Mouse (Mus musculus) MEL (cell line): ENCODE data around the gene Btbd18. TPM values are rescaled to one million over a fixed set of nuclear protein-coding genes. Genes with fewer than 3 reads are reported as not detected.

ENCODE experiments used
- DNase-seq: peaks from one replicate; pipeline ENCODE4 v3.0.0; 2011; ENCODE audit warnings: low read depth, low spot score
- H3K27ac ChIP-seq: 2 replicates; pipeline ENCODE4 v1.5.1; 2012; ENCODE audit warnings: low read depth, mild to moderate bottlenecking, control low read depth, low read length, moderate library complexity; ENCODE audit not compliant: control insufficient read depth
- H3K27me3 ChIP-seq, 2 experiments: fragments of 150-350 bp in 1 of 2; sonication (generic) in 1 of 2; 2 replicates each; pipeline ENCODE4 v1.6.1; 2012; ENCODE audit warnings: low read length in 2 of 2, mild to moderate bottlenecking in 2 of 2, improper control_type of control experiment in 1 of 2, moderate library complexity in 1 of 2; ENCODE audit not compliant: insufficient read depth in 2 of 2, control insufficient read depth in 1 of 2
- H3K36me3 ChIP-seq, 2 experiments: 2 replicates each; pipeline ENCODE4 v1.6.1; 2012 to 2014; ENCODE audit warnings: low read length in 2 of 2, improper control_type of control experiment in 1 of 2, inconsistent platforms in 1 of 2, mild to moderate bottlenecking in 1 of 2; ENCODE audit not compliant: insufficient read depth in 2 of 2, control insufficient read depth in 1 of 2
- H3K4me1 ChIP-seq, 2 experiments: fragments of 150-350 bp in 1 of 2; sonication (generic) in 1 of 2; 2 replicates each; pipeline ENCODE4 v1.6.1; 2012; ENCODE audit warnings: low read length in 2 of 2, improper control_type of control experiment in 1 of 2, mild to moderate bottlenecking in 1 of 2; ENCODE audit not compliant: insufficient read depth in 2 of 2, control insufficient read depth in 1 of 2
- H3K4me3 ChIP-seq, 2 experiments: fragments of 150-350 bp in 1 of 2; sonication (generic) in 1 of 2; 2 replicates each; pipeline ENCODE4 v1.5.1; 2012; ENCODE audit warnings: low read depth in 2 of 2, low read length in 2 of 2, mild to moderate bottlenecking in 2 of 2, moderate library complexity in 2 of 2, control low read depth in 1 of 2, improper control_type of control experiment in 1 of 2; ENCODE audit not compliant: control insufficient read depth in 1 of 2, insufficient read depth in 1 of 2
- H3K79me2 ChIP-seq: 2 replicates; pipeline ENCODE4 v1.6.1; 2012; ENCODE audit warnings: mild to moderate bottlenecking, low read length, moderate library complexity; ENCODE audit not compliant: control insufficient read depth, poor library complexity, insufficient read depth
- H3K9ac ChIP-seq: 2 replicates; pipeline ENCODE4 v1.6.1; 2012; ENCODE audit warnings: low read depth, mild to moderate bottlenecking, control low read depth, low read length, moderate library complexity; ENCODE audit not compliant: control insufficient read depth, poor library complexity, severe bottlenecking
- H3K9me3 ChIP-seq: fragments of 150-350 bp; sonication (generic); replicated peaks from 2 replicates; pipeline ENCODE4 v1.6.1; 2012; ENCODE audit warnings: mild to moderate bottlenecking, low read length, improper control_type of control experiment, moderate library complexity; ENCODE audit not compliant: insufficient read depth
- CHD2 ChIP-seq: IDR thresholded peaks from 2 replicates; pipeline ENCODE4 v1.6.1; 2011; ENCODE audit warnings: low read length, improper control_type of control experiment
- E2F4 ChIP-seq: IDR thresholded peaks from 2 replicates; pipeline ENCODE4 v1.6.1; 2011; ENCODE audit warnings: low read depth, low read length, improper control_type of control experiment, borderline replicate concordance
- ELF1 ChIP-seq: IDR thresholded peaks from 2 replicates; pipeline ENCODE4 v1.6.1; 2014; ENCODE audit warnings: low read depth, mild to moderate bottlenecking, inconsistent platforms, low read length, improper control_type of control experiment, moderate library complexity
- EP300 ChIP-seq, 2 experiments: IDR thresholded peaks; 2 replicates each; pipeline ENCODE4 v1.6.1; 2011; ENCODE audit warnings: improper control_type of control experiment in 2 of 2, low read length in 2 of 2, low read depth in 1 of 2, mild to moderate bottlenecking in 1 of 2
- ETS1 ChIP-seq: IDR thresholded peaks from 2 replicates; pipeline ENCODE4 v1.6.1; 2012; ENCODE audit warnings: low read depth, mild to moderate bottlenecking, inconsistent platforms, low read length, improper control_type of control experiment, moderate library complexity
- GATA1 ChIP-seq: IDR thresholded peaks from 2 replicates; pipeline ENCODE4 v1.6.1; 2011; ENCODE audit warnings: low read depth, low read length, improper control_type of control experiment
- MEF2A ChIP-seq: IDR thresholded peaks from 2 replicates; pipeline ENCODE4 v1.6.1; 2014; ENCODE audit warnings: low read depth, mild to moderate bottlenecking, inconsistent platforms, low read length, improper control_type of control experiment; ENCODE audit not compliant: poor library complexity, insufficient replicate concordance, severe bottlenecking; ENCODE audit errors: extremely low read depth
- MXI1 ChIP-seq: IDR thresholded peaks from 2 replicates; pipeline ENCODE4 v1.6.1; 2011; ENCODE audit warnings: mild to moderate bottlenecking, low read depth, low read length, improper control_type of control experiment
- NELFE ChIP-seq: IDR thresholded peaks from 2 replicates; pipeline ENCODE4 v1.6.1; 2011; ENCODE audit warnings: low read depth, low read length, improper control_type of control experiment
- POLR2A ChIP-seq, 2 experiments: IDR thresholded peaks; 2 replicates each; pipeline ENCODE4 v1.6.1; 2011 to 2012; ENCODE audit warnings: low read length in 2 of 2, mild to moderate bottlenecking in 2 of 2, control low read depth in 1 of 2, improper control_type of control experiment in 1 of 2, low read depth in 1 of 2, moderate library complexity in 1 of 2; ENCODE audit not compliant: control insufficient read depth in 1 of 2, insufficient read depth in 1 of 2, poor library complexity in 1 of 2
- POLR2AphosphoS2 ChIP-seq: IDR thresholded peaks from 2 replicates; pipeline ENCODE4 v1.6.1; 2011; ENCODE audit warnings: low read length, improper control_type of control experiment
- POLR2AphosphoS5 ChIP-seq: IDR thresholded peaks from 2 replicates; pipeline ENCODE4 v1.6.1; 2012; ENCODE audit warnings: low read depth, borderline replicate concordance, mild to moderate bottlenecking, inconsistent platforms, low read length, moderate library complexity, mixed read lengths
- RAD21 ChIP-seq: IDR thresholded peaks from 2 replicates; pipeline ENCODE4 v1.6.1; 2011; ENCODE audit warnings: mild to moderate bottlenecking, low read depth, low read length, improper control_type of control experiment
- RCOR1 ChIP-seq: IDR thresholded peaks from 2 replicates; pipeline ENCODE4 v1.6.1; 2012; ENCODE audit warnings: low read depth, mild to moderate bottlenecking, inconsistent platforms, low read length, improper control_type of control experiment
- SIN3A ChIP-seq: IDR thresholded peaks from 2 replicates; pipeline ENCODE4 v1.6.1; 2012; ENCODE audit warnings: low read length, improper control_type of control experiment, inconsistent platforms
- SMC3 ChIP-seq: IDR thresholded peaks from 2 replicates; pipeline ENCODE4 v1.6.1; 2011; ENCODE audit warnings: low read depth, low read length, improper control_type of control experiment
- TAL1 ChIP-seq: IDR thresholded peaks from 2 replicates; pipeline ENCODE4 v1.6.1; 2012; ENCODE audit warnings: mild to moderate bottlenecking, inconsistent platforms, low read length, moderate library complexity, mixed read lengths
- TCF12 ChIP-seq: IDR thresholded peaks from 2 replicates; pipeline ENCODE4 v1.6.1; 2014; ENCODE audit warnings: low read depth, mild to moderate bottlenecking, inconsistent platforms, low read length, improper control_type of control experiment, moderate library complexity
- USF1 ChIP-seq: IDR thresholded peaks from 2 replicates; pipeline ENCODE4 v1.6.1; 2014; ENCODE audit warnings: low read depth, mild to moderate bottlenecking, inconsistent platforms, low read length, improper control_type of control experiment, moderate library complexity
- ZMIZ1 ChIP-seq: IDR thresholded peaks from 2 replicates; pipeline ENCODE4 v1.6.1; 2012; ENCODE audit warnings: low read depth, mild to moderate bottlenecking, inconsistent platforms, low read length, improper control_type of control experiment, moderate library complexity
- ZNF384 ChIP-seq: IDR thresholded peaks from 2 replicates; pipeline ENCODE4 v1.6.1; 2012; ENCODE audit warnings: low read depth, mild to moderate bottlenecking, inconsistent platforms, low read length, improper control_type of control experiment
- polyA plus RNA-seq, 2 experiments: library from polyadenylated mRNA; stranded (reverse) in 1 of 2; unstranded in 1 of 2; fragments of >175 nt in 1 of 2; fragments of >200 nt in 1 of 2; gene quantifications; 2 replicates each; pipeline versions ENCODE4 v1.2.1 to v1.2.4; 2012; ENCODE audit warnings: low replicate concordance in 2 of 2, low read depth in 1 of 2; ENCODE audit not compliant: insufficient read length in 2 of 2, insufficient read depth in 1 of 2, missing spikeins in 1 of 2
- total RNA-seq: library from RNA; depleted of rRNA; stranded (reverse); fragments of 300-350 nt; gene quantifications from 2 replicates; pipeline ENCODE4 v1.2.3, GENCODE M21; 2012

The Btbd18 gene
- total and polyA plus RNA-seq, 3 experiments: 0.04 to 0.07 TPM; not detected in 1

DNA sequence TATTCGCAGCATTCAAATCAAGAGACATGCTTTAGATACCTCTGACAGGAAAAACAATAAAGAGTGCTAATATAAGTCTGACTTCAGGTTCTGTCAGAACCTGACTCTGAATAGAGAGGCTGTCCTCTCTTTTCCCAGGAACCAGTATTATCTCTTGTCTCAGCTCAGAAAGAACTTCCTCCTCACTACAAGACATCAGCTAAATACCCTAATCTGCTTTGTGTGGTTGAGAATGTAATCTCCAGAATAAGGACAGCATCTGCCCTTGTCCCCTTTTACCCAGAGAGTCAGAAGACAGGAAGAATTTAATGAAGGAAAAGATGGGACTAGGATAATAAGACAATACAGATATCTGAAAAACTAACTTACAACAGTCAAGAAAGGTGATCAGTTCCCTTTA is 44.6 kb downstream of the Btbd18 start:
- Histone ChIP-seq H3K36me3 (peaks cover 2 to 42% of the 10 kb centered on the region in 2 experiments; a peak in 3 of 4 replicates), H3K4me1 (peaks cover 13 to 19% of the 10 kb centered on the region in 2 experiments), H3K9me3 (no peaks in the 10 kb centered on the region), H3K27me3 (no peaks in the 10 kb centered on the region), H3K79me2 (peaks cover 23% of the 10 kb centered on the region), H3K27ac (peak overlapping the region; percentile 51; the same call in 1 of the 2 replicates), H3K9ac (no peak overlapping the region), H3K4me3 (no peak overlapping the region)
- TF ChIP-seq EP300 (IDR thresholded peaks at IDR 0.05; ENCODE audit: low read depth in 1 of 2, low read length in 2 of 2): peak; percentile 85 to 88
- no peak for TF ChIP-seq ZMIZ1
- peak; percentile 79 for TF ChIP-seq SIN3A
- no peak for TF ChIP-seq POLR2A (IDR thresholded peaks at IDR 0.05; ENCODE audit: control insufficient read depth in 1 of 2, insufficient read depth in 1 of 2, low read depth in 1 of 2, low read length in 2 of 2, poor library complexity in 1 of 2)
- TF ChIP-seq TCF12: peak; percentile 81
- no peak for TF ChIP-seq POLR2AphosphoS5
- TF ChIP-seq TAL1: peak; percentile 77
- peak; percentile 92 for TF ChIP-seq GATA1
- no peak for TF ChIP-seq MEF2A
- peak; percentile 57 for TF ChIP-seq MXI1
- TF ChIP-seq RCOR1: peak; percentile 74; the same call in 1 of the 2 replicates
- no peak for TF ChIP-seq RAD21
- TF ChIP-seq ETS1: peak; percentile 61
- DNase-seq: peak; percentile 73

DNA sequence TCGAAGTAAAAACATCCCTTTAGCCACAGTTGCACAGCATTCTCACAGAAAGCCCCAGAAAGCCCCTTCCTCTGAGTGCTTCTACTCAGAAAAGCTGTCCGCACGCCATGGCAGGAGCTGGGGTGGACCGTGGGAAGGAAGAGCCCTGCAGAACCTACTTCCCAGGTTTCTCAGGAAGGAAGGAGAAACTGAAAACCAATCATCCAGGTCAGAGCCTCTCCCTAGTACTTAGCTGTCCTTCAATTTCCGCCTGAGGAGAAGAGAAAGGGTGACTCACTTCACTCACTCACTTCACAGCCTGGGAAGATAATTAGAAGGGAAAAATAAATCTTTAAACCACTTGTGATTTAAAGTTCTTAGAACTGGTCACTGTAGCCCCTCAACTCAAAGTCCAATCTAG is 45.5 kb downstream of the Btbd18 start:
- H3K27ac ChIP-seq: 0 out of 2 replicates have a peak overlapping the region, but pooled peaks have one; percentile 31

More for the DNA sequence above, 45.5 kb downstream of the Btbd18 start:
- Histone ChIP-seq H3K36me3 (peaks cover 5 to 50% of the 10 kb centered on the region in 2 experiments; a peak in 3 of 4 replicates), H3K4me3 (no peak overlapping the region), H3K4me1 (peaks cover 14 to 19% of the 10 kb centered on the region in 2 experiments), H3K79me2 (peaks cover 31% of the 10 kb centered on the region), H3K9ac (no peak overlapping the region), H3K9me3 (no peaks in the 10 kb centered on the region), H3K27me3 (no peaks in the 10 kb centered on the region)
- TF ChIP-seq POLR2AphosphoS5: no peak
- TF ChIP-seq SMC3: no peak
- TF ChIP-seq ELF1: no peak
- TF ChIP-seq NELFE: no peak
- no peak for TF ChIP-seq RAD21
- no peak for TF ChIP-seq USF1
- TF ChIP-seq E2F4: no peak
- no peak for TF ChIP-seq POLR2AphosphoS2
- TF ChIP-seq MXI1: no peak
- no peak for TF ChIP-seq ZMIZ1
- no peak for TF ChIP-seq CHD2
- TF ChIP-seq ZNF384: no peak
- no peak for TF ChIP-seq MEF2A
- no peak for DNase-seq
